Mouse (Mus musculus) kidney, adult 2 months (tissue): ENCODE data around the gene Hcrtr1. TPM values are rescaled to one million over a fixed set of nuclear protein-coding genes. Genes with fewer than 3 reads are reported as not detected.
A peak's percentile ranks its signal among the peaks of the same experiment; 100 is the strongest.

Source experiments
- DNase-seq: peaks from one replicate; pipeline ENCODE4 v3.0.0; 2021
- H3K27ac ChIP-seq: fragments of 200-500 bp; 2 replicates; pipeline ENCODE4 v1.5.1; 2012; ENCODE audit warnings: low read depth, low read length, control low read depth, inconsistent platforms; ENCODE audit not compliant: insufficient read depth
- H3K27me3 ChIP-seq: fragments of 200-500 bp; replicated peaks from 2 replicates; pipeline ENCODE4 v1.6.1; 2012; ENCODE audit warnings: mild to moderate bottlenecking, moderate library complexity, low read length, inconsistent platforms; ENCODE audit not compliant: control insufficient read depth, insufficient read depth
- H3K36me3 ChIP-seq: fragments of 200-500 bp; 2 replicates; pipeline ENCODE4 v1.6.1; 2012; ENCODE audit warnings: mild to moderate bottlenecking, moderate library complexity, low read length, inconsistent platforms; ENCODE audit not compliant: control insufficient read depth, insufficient read depth
- H3K4me1 ChIP-seq: fragments of 200-500 bp; 2 replicates; pipeline ENCODE4 v1.6.1; 2011; ENCODE audit warnings: low read length; ENCODE audit not compliant: control insufficient read depth, insufficient read depth
- H3K4me3 ChIP-seq: fragments of 200-500 bp; 2 replicates; pipeline ENCODE4 v1.5.1; 2011; ENCODE audit warnings: mild to moderate bottlenecking, low read depth, low read length, control low read depth; ENCODE audit not compliant: insufficient read depth
- CTCF ChIP-seq: fragments of 200-500 bp; conservative IDR thresholded peaks from 2 replicates; pipeline ENCODE4 v1.5.1; 2011; ENCODE audit warnings: low read depth, mild to moderate bottlenecking, control low read depth, low read length, moderate library complexity, mixed read lengths; ENCODE audit not compliant: insufficient read depth, insufficient read length
- POLR2A ChIP-seq: fragments of 200-500 bp; IDR thresholded peaks from one replicate; pipeline ENCODE4 v1.6.1; 2011; ENCODE audit warnings: low read depth, low read length, control low read depth
- WGBS: fragments of 180-500 bp; shearing (Covaris S2); methylation state at CpG from one replicate; pipeline ENCODE4 v1.1.7; 2018; 5-methylcytosine and 5-hydroxymethylcytosine counted together
- polyA plus RNA-seq: library from polyadenylated mRNA; depleted of rRNA; stranded (reverse); fragments of >200 nt; gene quantifications from 2 replicates; pipeline ENCODE4 v1.2.3, GENCODE M21; 2012; rRNA removed

Hcrtr1 gene
- polyA plus RNA-seq, 1 experiment, result 0.56 TPM

DNA sequence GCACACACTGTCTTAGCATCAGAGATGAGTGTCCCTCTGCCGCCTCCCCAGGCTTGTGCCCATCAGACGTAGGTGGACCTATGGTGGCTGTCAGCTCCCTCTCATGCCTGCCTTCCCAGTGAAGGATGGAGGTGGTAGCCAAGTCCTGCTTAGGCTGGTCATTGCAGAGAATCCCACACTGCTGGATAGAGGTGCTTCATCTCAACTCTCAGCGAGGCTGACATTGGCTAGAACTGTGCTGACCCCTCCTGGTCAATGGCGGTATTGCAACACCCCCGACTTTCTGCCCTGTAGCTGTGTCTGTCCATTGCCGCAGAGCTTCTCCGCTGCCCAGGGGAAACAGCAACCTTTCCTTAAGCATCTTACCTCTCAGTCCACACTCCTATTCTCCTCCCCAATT, 51.9 kb downstream of the Hcrtr1 start:
- peak; percentile 91 for DNase-seq
- no peak overlapping the region for H3K27ac ChIP-seq
- WGBS, result 15% methylated on average over 7 of the region's 7 CpGs
- no peak overlapping the region for H3K4me3 ChIP-seq
- TF ChIP-seq CTCF (peak; percentile 99; the same call in 1 of the 2 replicates), POLR2A (no peak)
- H3K4me1 ChIP-seq, result no peaks in the 10 kb centered on the region
- no peaks in the 10 kb centered on the region for H3K27me3 ChIP-seq
- no peaks in the 10 kb centered on the region for H3K36me3 ChIP-seq

DNA sequence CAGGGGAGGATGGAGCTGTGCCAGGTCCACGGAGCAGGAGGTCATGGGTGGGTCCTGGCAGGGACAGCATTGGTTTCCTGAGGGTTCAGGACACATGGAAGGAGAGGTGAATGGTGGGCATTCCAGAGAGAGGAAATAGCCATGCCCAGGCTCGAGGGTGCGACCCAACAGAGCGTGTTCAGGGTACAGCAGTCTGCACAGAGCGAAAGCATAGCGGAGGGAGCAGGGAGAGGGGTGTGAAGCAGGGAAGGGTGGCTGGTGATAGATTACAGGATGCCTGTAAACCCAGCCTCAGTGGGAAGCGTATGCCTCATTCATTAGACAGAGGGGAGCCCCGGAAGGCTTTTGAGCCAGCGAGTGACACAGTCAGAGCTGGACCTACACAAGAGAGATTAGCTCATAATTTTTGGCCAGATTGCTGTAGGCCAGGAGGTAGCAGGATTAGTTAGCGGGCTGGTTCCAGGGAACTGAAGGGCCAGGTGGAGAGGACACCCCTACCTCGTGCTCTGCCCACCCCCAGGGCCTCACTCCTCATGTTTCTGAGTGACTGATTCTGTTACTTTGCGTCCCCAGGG, 53.8 kb downstream of the Hcrtr1 start:
- TF ChIP-seq POLR2A, result no peak
- no peak for TF ChIP-seq CTCF
- 74% methylated on average over 12 of the region's 12 CpGs for WGBS
- peaks cover 4% of the 10 kb centered on the region for H3K4me1 ChIP-seq

DNA sequence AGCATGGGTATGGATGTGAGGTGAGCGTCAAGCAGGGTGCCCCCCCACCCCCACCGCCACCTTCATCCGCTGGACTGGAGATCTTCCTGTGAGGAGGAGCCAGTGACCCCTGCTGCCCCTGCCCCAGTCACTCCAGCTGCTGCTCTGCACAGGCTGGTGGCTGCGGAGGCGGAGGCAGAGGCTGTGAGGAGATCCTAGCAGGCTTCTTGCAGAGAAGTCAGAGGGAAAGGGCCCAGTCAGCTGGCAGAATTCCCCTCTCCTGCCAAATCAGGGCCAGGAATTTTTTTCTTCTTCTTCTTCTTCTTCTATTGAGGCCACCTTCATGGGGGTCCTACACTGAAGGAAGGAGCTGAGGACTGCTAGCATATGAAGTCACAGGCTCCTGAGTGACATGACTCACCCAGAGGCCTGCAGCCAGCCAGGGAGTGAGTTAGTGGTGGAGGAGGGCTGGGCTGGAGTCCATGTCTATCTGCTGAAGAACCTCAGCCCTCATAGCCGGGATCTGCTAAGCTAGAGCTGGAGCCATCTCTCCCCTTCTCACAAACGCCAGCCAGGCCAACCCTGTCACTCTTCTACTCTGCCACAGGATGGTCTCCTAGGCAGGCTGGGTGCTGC, 54.7 kb downstream of the Hcrtr1 start:
- Histone ChIP-seq H3K27ac (no peak overlapping the region), H3K4me3 (no peak overlapping the region), H3K36me3 (no peaks in the 10 kb centered on the region), H3K27me3 (no peaks in the 10 kb centered on the region), H3K4me1 (peaks cover 4% of the 10 kb centered on the region)
- DNase-seq, result no peak
- WGBS, result 75% methylated on average over 7 of the region's 7 CpGs
- no peak for TF ChIP-seq POLR2A
- no peak for TF ChIP-seq CTCF

More for the DNA sequence above, 53.8 kb downstream of the Hcrtr1 start:
- Histone ChIP-seq H3K36me3 (no peaks in the 10 kb centered on the region), H3K27ac (no peak overlapping the region), H3K27me3 (no peaks in the 10 kb centered on the region), H3K4me3 (no peak overlapping the region)
- no peak for DNase-seq

DNA sequence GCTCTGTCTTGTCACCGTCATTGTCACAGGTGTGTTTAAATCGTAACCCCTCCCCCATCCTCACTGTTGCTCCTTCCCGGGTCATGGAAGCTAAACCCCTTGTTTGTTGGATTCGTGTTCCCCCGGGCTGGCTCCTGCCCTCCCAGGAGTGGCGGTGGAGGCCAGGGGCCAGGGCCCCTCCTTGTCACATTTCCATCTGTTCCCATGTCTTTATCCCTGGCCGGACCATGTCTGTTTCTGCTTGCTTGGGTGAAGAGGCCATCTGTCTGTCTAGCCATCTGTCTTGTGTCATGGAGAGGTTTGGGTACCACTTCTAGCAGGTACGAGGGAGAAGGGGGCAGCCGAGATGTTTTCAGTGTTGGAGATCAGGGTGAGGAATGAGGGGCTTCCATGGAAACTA, 56.9 kb downstream of the Hcrtr1 start:
- Histone ChIP-seq H3K36me3 (no peaks in the 10 kb centered on the region), H3K4me1 (peaks cover 4% of the 10 kb centered on the region), H3K4me3 (no peak overlapping the region), H3K27me3 (no peaks in the 10 kb centered on the region), H3K27ac (no peak overlapping the region)
- no peak for DNase-seq
- TF ChIP-seq CTCF (no peak), POLR2A (no peak)
- WGBS, result 63% methylated on average over 9 of the region's 9 CpGs

DNA sequence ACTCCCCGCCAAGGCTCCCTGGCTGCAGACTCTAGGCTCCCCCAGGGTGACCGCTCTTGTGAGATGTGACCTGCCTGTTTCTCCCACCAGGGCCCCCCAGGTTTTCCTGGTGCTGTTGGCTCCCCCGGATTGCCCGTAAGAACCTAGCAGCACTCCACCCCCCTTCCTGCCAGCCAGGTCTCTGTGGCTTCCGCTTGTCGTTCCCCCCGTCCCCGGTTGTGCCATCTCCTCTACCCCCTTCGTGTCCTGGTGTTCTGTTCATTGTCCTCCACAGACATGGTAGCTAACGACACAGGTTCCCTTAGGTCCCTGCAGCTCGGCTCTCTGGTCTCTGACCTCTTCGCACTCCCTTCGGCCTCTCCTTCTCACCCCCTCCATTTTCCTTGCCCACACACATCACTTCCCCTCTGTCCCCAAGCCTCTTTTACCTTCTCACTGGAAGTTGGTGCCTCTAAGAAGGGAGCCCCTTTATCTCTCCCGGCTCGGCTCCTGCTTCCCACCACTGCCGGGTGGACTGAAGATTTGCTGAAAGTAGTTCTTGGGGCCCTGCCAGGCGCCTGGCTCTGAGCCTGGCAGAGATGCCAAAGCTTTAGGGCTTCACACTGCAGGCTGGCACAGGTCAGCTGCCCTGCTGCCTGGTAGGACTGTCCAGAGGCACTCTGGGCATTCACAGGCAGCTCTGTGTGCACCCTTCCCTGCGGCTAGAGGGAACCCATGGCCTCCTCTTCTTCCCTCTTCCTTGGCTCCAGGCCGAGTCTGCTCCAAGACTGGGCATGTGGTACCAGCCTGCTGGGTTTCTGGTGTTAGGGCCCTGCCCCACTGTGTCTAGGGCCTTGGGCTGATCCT, 57.6 kb downstream of the Hcrtr1 start:
- peak; percentile 94 for DNase-seq

More for the DNA sequence above, 57.6 kb downstream of the Hcrtr1 start:
- no peaks in the 10 kb centered on the region for H3K27me3 ChIP-seq
- H3K4me3 ChIP-seq, result no peak overlapping the region
- WGBS, result 59% methylated on average over 19 of the region's 19 CpGs
- peaks cover 4% of the 10 kb centered on the region for H3K4me1 ChIP-seq
- no peaks in the 10 kb centered on the region for H3K36me3 ChIP-seq
- no peak overlapping the region for H3K27ac ChIP-seq
- no peak for TF ChIP-seq POLR2A
- no peak for TF ChIP-seq CTCF

Other genes starting within 250 kb of the Hcrtr1 start
- gene Spocd1, start 210.1 kb downstream of the Hcrtr1 start, polyA plus RNA-seq, result not detected in 2 replicates
- gene Adgrb2, start 154.5 kb downstream of the Hcrtr1 start, polyA plus RNA-seq, result 0.66 and 1.3 TPM in 2 replicates
- gene Col16a1, start 91.5 kb downstream of the Hcrtr1 start, polyA plus RNA-seq, result 12.7 and 15.4 TPM in 2 replicates
- 129 and 139 TPM in 2 replicates for gene Pef1, start 36.8 kb downstream of the Hcrtr1 start, polyA plus RNA-seq
- 118 and 133 TPM in 2 replicates for gene Tinagl1, start 35.8 kb upstream of the Hcrtr1 start, polyA plus RNA-seq
- 64.7 and 89.1 TPM in 2 replicates for gene Gm853, start 83.0 kb upstream of the Hcrtr1 start, polyA plus RNA-seq
- 54.8 and 77.5 TPM in 2 replicates for gene Serinc2, start 139.8 kb upstream of the Hcrtr1 start, polyA plus RNA-seq
- gene Fabp3, start 169.2 kb upstream of the Hcrtr1 start, polyA plus RNA-seq, result 235 and 321 TPM in 2 replicates
- 0.25 and 0.62 TPM in 2 replicates for gene Gm10570, start 169.3 kb upstream of the Hcrtr1 start, polyA plus RNA-seq
- gene Zcchc17, start 220.6 kb upstream of the Hcrtr1 start, polyA plus RNA-seq, result 21.1 and 22.7 TPM in 2 replicates
- gene Snrnp40, start 220.8 kb upstream of the Hcrtr1 start, polyA plus RNA-seq, result 22.1 and 23.2 TPM in 2 replicates